Mouse (Mus musculus): ENCODE data around the gene Zfand3. TPM values are rescaled to one million over a fixed set of nuclear protein-coding genes. Genes with fewer than 3 reads are reported as not detected.

The Zfand3 gene
- total RNA-seq, 2 experiments from 2014 or later, result 137 to 138 TPM

- DNase-seq, result no peak
- intact Hi-C loops (cut with DNase I), result no loop called here
Measured at GRCm38 (mm10) chr17:30243540-30243939, 239.0 kb downstream of the Zfand3 start.

- peak; percentile 43 to 49 for DNase-seq
- intact Hi-C loops (cut with DNase I), result no loop called here
Measured at GRCm38 (mm10) chr17:30244651-30245307, 240.2 kb downstream of the Zfand3 start.

- peak; percentile 55 to 60 for DNase-seq
- intact Hi-C loops (cut with DNase I), result no loop called here
Measured at GRCm38 (mm10) chr17:30245308-30245706, 240.8 kb downstream of the Zfand3 start.

GRCm38 (mm10) chr17:30253028-30253427 lies 248.5 kb downstream of the Zfand3 start:
- DNase-seq, result no peak
- intact Hi-C loops (cut with DNase I), result loop anchor here (10.0 kb wide), 1 partner anchor 278 kb away; the partner anchor contains the start of gene Mdga1

- DNase-seq, result no peak
- intact Hi-C loops (cut with DNase I), result loop anchor here (10.0 kb wide), 1 partner anchor 279 kb away; the partner anchor contains the start of gene Mdga1
Measured at GRCm38 (mm10) chr17:30253924-30254323, 249.4 kb downstream of the Zfand3 start.

GRCm38 (mm10) chr17:30255928-30256560 lies 251.5 kb downstream of the Zfand3 start:
- intact Hi-C loops (cut with DNase I), result loop anchor here (10.0 kb wide), 1 partner anchor 281 kb away; the partner anchor contains the start of gene Mdga1

GRCm38 (mm10) chr17:30258480-30258879 lies 253.9 kb downstream of the Zfand3 start:
- intact Hi-C loops (cut with DNase I), result loop anchor here (10.0 kb wide), 1 partner anchor 284 kb away; the partner anchor contains the start of gene Mdga1

More at GRCm38 (mm10) chr17:30255928-30256560, 251.5 kb downstream of the Zfand3 start:
- DNase-seq, result no peak

GRCm38 (mm10) chr17:30259938-30260337 lies 255.4 kb downstream of the Zfand3 start:
- intact Hi-C loops (cut with DNase I), result loop anchor here (10.0 kb wide), 1 partner anchor 285 kb away; the partner anchor contains the start of gene Mdga1
- no peak for DNase-seq

More at GRCm38 (mm10) chr17:30258480-30258879, 253.9 kb downstream of the Zfand3 start:
- peak; percentile 50 to 55 for DNase-seq

Other genes starting within 250 kb of the Zfand3 start
- gene Mdga1, start 34.6 kb upstream of the Zfand3 start, total RNA-seq (2021), result 10 to 100 TPM; 17.2 to 17.8 TPM

Measured in heart, postnatal 10 days (tissue).